Mouse (Mus musculus) bone marrow, adult 2 months (tissue): ENCODE measurements around the gene Os9.

Experiments
- CTCF ChIP-seq: fragments of 200-500 bp; IDR thresholded peaks from 2 replicates; pipeline ENCODE4 v1.5.1; 2011; ENCODE audit warnings: low read length, control low read depth; ENCODE audit not compliant: control insufficient read depth, insufficient read depth
- POLR2A ChIP-seq: fragments of 200-500 bp; IDR thresholded peaks from 2 replicates; pipeline ENCODE4 v1.6.1; 2011; ENCODE audit warnings: low read depth, mild to moderate bottlenecking, control low read depth, low read length, borderline replicate concordance; ENCODE audit not compliant: control insufficient read depth

GRCm38 (mm10) chr10:127048608-127049394 is 72.1 kb downstream of the Os9 start:
- TF ChIP-seq POLR2A = no peak
- no peak for TF ChIP-seq CTCF
